Mouse (Mus musculus) lung, embryonic 14.5 days (tissue): ENCODE measurements around the gene Nnmt. TPM values are rescaled to one million over a fixed set of nuclear protein-coding genes. Genes with fewer than 3 reads are reported as not detected.

Experiments
- ATAC-seq: fragments of 200-750 bp; cut with Nextera tagmentation; 2 replicates; pipeline ENCODE4 v1.8.0; 2017; ENCODE audit warnings: mild to moderate bottlenecking, moderate TSS enrichment, moderate library complexity; ENCODE audit not compliant: insufficient read depth
- DNase-seq: peaks from one replicate; pipeline ENCODE4 v3.0.0-alpha.2; 2015
- H3K27ac ChIP-seq: fragments of 300-500 bp; sonication (generic); 2 replicates; pipeline ENCODE4 v1.5.1; 2014; ENCODE audit warnings: low read depth, mild to moderate bottlenecking, moderate library complexity
- H3K27me3 ChIP-seq: fragments of 300-500 bp; sonication (generic); 2 replicates; pipeline ENCODE4 v1.6.1; 2014; ENCODE audit warnings: low read length, control low read depth; ENCODE audit not compliant: insufficient read depth
- H3K36me3 ChIP-seq: fragments of 300-500 bp; sonication (generic); 2 replicates; pipeline ENCODE4 v1.6.1; 2014; ENCODE audit warnings: control low read depth; ENCODE audit not compliant: insufficient read depth
- H3K4me1 ChIP-seq: fragments of 300-500 bp; sonication (generic); 2 replicates; pipeline ENCODE4 v1.6.1; 2014; ENCODE audit warnings: antibody characterized with exemption, control low read depth; ENCODE audit not compliant: insufficient read depth
- H3K4me2 ChIP-seq: fragments of 300-500 bp; sonication (generic); 2 replicates; pipeline ENCODE4 v1.6.1; 2014; ENCODE audit warnings: mild to moderate bottlenecking
- H3K4me3 ChIP-seq: fragments of 300-500 bp; sonication (generic); 2 replicates; pipeline ENCODE4 v1.5.1; 2014; ENCODE audit warnings: low read depth, low read length
- H3K9ac ChIP-seq: fragments of 300-500 bp; sonication (generic); 2 replicates; pipeline ENCODE4 v1.6.1; 2014
- H3K9me3 ChIP-seq: fragments of 300-500 bp; sonication (generic); 2 replicates; pipeline ENCODE4 v1.6.1; 2016; ENCODE audit warnings: low read depth, low read length, control low read depth
- CTCF ChIP-seq: IDR thresholded peaks from 2 replicates; pipeline ENCODE4 v1.5.1; 2016; ENCODE audit warnings: antibody characterized with exemption, low read depth
- WGBS: fragments of 180-500 bp; shearing (Covaris S2); extraction: QIAGEN DNeasy Blood & Tissue Kit; methylation state at CpG from one replicate; pipeline ENCODE4 v1.1.7; 2014; 5-methylcytosine and 5-hydroxymethylcytosine counted together
- polyA plus RNA-seq: library from polyadenylated mRNA; unstranded; fragments of >200 nt; fragmentation: Nextera tagmentation; extraction: Ambion mirVana; gene quantifications from 2 replicates; pipeline ENCODE4 v1.2.1, GENCODE M21; 2014

Nnmt gene
- 0.61 and 0.71 TPM in 2 replicates for polyA plus RNA-seq

- WGBS, result 15% methylated on average over 8 of the region's 8 CpGs
- no peaks in the 10 kb centered on the region for H3K36me3 ChIP-seq
- ATAC-seq, result no peak
- no peak within 1 kb of the TSS for H3K9ac ChIP-seq
- H3K4me2 ChIP-seq, result no peak within 1 kb of the TSS
- no peaks in the 10 kb centered on the region for H3K27me3 ChIP-seq
- peak; percentile 9 for DNase-seq
- no peak within 1 kb of the TSS for H3K4me3 ChIP-seq
- H3K4me1 ChIP-seq, result no peaks in the 10 kb centered on the region
- no peak within 1 kb of the TSS for H3K27ac ChIP-seq
- H3K9me3 ChIP-seq, result no peaks in the 10 kb centered on the region
- TF ChIP-seq CTCF, result no peak
These were observed at the start of gene Nnmt for GRCm38 (mm10) chr9:48604939-48605598. Gene Nnmt (minus strand): TSS chr9:48605153.

DNA sequence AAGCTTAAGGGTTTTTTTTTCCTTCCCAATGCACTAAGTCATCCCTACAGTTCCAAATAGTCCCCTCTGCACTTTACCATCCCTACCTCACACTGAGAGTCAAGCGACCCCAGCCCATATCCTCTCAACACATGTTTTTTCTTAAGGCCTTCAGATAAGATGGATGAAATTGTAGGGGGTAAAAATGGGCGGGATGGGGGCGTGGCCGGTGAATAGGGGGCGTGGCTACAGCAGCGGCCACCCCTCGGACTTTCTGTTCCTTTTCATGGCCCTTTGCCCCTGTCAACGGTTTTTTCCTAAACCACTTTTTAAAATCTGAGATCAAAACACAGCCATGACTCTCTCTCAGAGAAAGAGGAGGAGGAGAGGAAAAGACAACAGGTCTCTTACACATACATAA is 49.8 kb upstream of the Nnmt start:
- Histone ChIP-seq H3K4me3 (no peak overlapping the region), H3K9me3 (no peaks in the 10 kb centered on the region), H3K4me2 (no peak overlapping the region), H3K27ac (no peak overlapping the region), H3K27me3 (peaks cover 4% of the 10 kb centered on the region; the same call in 1 of the 2 replicates), H3K36me3 (no peaks in the 10 kb centered on the region), H3K4me1 (no peaks in the 10 kb centered on the region), H3K9ac (no peak overlapping the region)
- no peak for DNase-seq
- WGBS, result 19% methylated on average over 8 of the region's 8 CpGs
- ATAC-seq, result no peak
- TF ChIP-seq CTCF, result no peak

DNA sequence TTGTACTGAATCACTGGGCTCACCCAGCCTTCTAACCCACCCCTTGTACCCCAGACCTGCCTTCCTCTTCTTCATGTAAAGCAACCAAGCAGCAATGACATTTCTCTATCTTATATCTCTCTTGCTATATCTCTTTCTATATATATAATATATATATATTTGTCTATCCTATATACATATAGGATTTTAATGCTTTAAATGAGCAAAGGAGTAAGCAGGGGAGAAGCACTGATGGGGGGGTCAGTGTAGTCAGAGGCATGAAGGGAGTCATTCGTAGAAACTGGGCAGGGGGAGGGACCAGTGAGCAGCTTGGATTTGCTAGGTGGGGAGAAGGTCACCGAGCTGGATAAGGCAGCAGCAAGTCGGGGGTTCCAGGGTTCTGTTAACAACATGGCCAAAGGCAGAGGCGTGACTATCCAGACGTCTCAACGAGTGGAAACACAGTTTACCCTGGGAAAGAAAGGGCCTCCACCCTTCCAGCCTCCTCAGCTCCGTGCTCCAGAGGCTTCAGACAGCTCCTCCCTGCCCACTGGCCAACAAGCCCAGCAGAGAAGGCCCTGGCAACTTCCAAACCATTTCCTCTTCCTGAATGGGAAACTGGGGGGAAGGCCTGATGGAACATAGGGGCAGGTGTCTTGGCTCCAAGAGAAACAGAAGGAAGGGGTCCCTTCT is 48.6 kb upstream of the Nnmt start:
- Histone ChIP-seq H3K9ac (no peak overlapping the region), H3K4me1 (peaks cover 6% of the 10 kb centered on the region; the same call in 1 of the 2 replicates), H3K9me3 (no peaks in the 10 kb centered on the region), H3K4me3 (no peak overlapping the region), H3K36me3 (no peaks in the 10 kb centered on the region), H3K27ac (no peak overlapping the region), H3K27me3 (peaks cover 10% of the 10 kb centered on the region), H3K4me2 (no peak overlapping the region)
- WGBS, result 38% methylated on average over 7 of the region's 7 CpGs
- no peak for DNase-seq
- no peak for ATAC-seq
- no peak for TF ChIP-seq CTCF

GRCm38 (mm10) chr9:48652026-48652425 is 47.1 kb upstream of the Nnmt start:
- Histone ChIP-seq H3K36me3 (no peaks in the 10 kb centered on the region), H3K9me3 (no peaks in the 10 kb centered on the region), H3K9ac (no peak overlapping the region), H3K4me3 (no peak overlapping the region), H3K4me2 (no peak overlapping the region), H3K27me3 (peaks cover 18% of the 10 kb centered on the region), H3K4me1 (peaks cover 6% of the 10 kb centered on the region; the same call in 1 of the 2 replicates), H3K27ac (no peak overlapping the region)
- DNase-seq (no peak), ATAC-seq (no peak)
- 52% methylated on average over 4 of the region's 4 CpGs for WGBS
- no peak for TF ChIP-seq CTCF

DNA sequence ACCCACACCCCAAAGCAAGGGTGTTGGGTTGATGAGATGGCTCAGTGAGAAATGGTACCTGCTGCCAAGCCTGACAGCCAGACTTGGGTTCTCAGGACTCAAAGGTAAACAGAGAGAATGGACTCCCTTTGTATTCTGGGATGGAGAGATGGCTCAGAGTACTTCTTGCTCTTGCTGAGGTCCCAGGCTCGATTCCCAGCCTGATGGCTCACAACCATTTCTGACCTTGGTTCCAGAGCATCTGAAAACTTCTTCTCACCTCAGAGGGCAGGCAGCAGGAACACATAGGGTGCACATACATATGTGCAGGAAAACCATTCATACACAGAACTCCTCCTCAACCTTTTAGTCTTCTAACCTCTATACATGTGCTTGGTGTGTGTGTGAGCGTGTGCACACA is 45.9 kb upstream of the Nnmt start:
- peaks cover 6% of the 10 kb centered on the region; the same call in 1 of the 2 replicates for H3K4me1 ChIP-seq
- peaks cover 18% of the 10 kb centered on the region for H3K27me3 ChIP-seq
- no peaks in the 10 kb centered on the region for H3K9me3 ChIP-seq
- H3K4me3 ChIP-seq, result no peak overlapping the region
- H3K4me2 ChIP-seq, result no peak overlapping the region
- DNase-seq (no peak), ATAC-seq (no peak)
- TF ChIP-seq CTCF, result no peak
- no peak overlapping the region for H3K9ac ChIP-seq
- H3K36me3 ChIP-seq, result no peaks in the 10 kb centered on the region
- H3K27ac ChIP-seq, result no peak overlapping the region
- WGBS, result 71% methylated on average over 2 of the region's 2 CpGs

DNA sequence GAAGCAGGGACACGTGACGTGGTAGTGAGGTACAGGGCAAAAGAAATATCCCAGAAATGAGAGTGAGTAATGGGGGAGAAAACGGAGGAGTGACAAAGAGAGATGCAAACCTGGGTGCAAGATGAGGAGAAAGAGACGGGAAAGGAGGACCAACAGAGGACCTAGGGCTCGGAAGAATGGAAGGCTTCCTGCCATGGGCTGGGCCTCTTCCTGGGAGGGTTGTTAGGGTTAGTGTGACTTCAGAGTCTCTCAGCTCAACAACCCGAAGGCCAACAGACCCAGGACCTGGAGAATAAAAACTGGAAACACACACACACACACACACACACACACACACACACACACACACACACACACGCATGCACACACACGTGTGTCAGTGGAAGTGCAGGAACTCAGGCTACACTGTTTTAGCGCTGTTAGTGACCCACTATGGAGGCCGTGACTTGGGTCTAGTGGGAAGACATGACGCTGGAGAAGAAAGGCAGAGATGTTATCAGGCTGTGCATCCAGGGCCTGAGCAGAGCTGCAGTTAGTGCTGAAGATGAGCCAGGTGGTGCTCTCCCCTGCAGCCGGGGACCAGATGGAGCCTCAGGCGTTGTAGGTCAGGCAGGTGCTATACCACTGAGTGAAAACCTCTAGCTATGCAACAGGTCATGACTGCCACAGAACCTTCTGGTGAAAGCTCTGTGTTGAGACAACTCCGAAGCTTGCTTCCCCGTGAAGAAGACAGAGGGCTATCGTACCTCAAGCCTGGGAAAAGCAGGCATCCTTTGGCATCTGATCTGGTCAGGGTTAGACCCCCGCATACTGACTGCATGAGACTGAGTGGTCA is 45.1 kb upstream of the Nnmt start:
- Histone ChIP-seq H3K4me1 (peaks cover 6% of the 10 kb centered on the region; the same call in 1 of the 2 replicates), H3K9me3 (no peaks in the 10 kb centered on the region), H3K4me2 (peak overlapping the region; percentile 55; the same call in 1 of the 2 replicates), H3K9ac (no peak overlapping the region), H3K36me3 (no peaks in the 10 kb centered on the region), H3K27ac (no peak overlapping the region), H3K4me3 (no peak overlapping the region), H3K27me3 (peaks cover 18% of the 10 kb centered on the region)
- no peak for DNase-seq
- no peak for TF ChIP-seq CTCF
- 46% methylated on average over 17 of the region's 17 CpGs for WGBS
- ATAC-seq, result no peak
